Mouse (Mus musculus) brain, embryonic 14.5 days (tissue): ENCODE results near the gene H2-Ab1.

Experiments
- CTCF ChIP-seq: fragments of 200-500 bp; IDR thresholded peaks from 2 replicates; pipeline ENCODE4 v1.5.1; 2012; ENCODE audit warnings: inconsistent platforms, mild to moderate bottlenecking, moderate library complexity, borderline replicate concordance; ENCODE audit not compliant: insufficient read depth, insufficient read length; ENCODE audit errors: extremely low read depth
- POLR2A ChIP-seq: fragments of 200-500 bp; IDR thresholded peaks from 2 replicates; pipeline ENCODE4 v1.6.1; 2012; ENCODE audit warnings: mild to moderate bottlenecking, inconsistent platforms, borderline replicate concordance; ENCODE audit not compliant: poor library complexity, insufficient read depth, insufficient read length, severe bottlenecking; ENCODE audit errors: extremely low read depth

DNA sequence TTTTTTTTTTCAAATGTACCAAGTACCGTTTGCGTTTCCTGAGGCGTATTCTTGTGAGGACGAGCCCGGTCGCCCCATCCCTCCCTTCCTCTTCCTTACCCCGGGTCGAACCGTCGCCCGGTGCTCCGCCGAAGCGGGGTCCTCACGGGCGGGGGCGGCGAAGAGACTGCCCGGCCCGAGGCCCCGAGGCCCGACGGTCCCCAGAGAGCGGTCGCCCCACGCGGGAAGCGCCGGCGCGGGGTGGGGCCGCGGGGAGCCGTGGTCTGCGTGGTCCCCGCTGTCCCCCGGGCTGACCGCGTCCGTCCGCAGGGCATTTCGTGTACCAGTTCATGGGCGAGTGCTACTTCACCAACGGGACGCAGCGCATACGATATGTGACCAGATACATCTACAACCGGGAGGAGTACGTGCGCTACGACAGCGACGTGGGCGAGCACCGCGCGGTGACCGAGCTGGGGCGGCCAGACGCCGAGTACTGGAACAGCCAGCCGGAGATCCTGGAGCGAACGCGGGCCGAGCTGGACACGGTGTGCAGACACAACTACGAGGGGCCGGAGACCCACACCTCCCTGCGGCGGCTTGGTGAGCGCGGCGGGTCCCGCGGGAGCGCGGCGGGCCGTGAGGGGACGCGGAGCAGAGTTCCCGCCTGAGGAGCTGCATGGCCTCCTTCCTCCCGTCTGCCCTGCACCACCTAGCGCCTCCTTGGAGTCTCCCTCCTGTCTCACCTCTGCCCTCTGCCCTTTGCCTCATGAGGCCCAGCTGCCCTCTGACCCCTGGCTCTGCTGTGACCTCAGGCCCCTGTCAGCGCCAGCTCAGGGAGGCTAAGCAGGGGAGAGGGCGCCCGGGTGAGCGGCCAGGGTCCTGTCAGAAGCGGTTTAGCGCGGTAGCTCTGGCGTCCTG lies 7.2 kb downstream of the H2-Ab1 start:
- no peak for TF ChIP-seq CTCF
- TF ChIP-seq POLR2A, result no peak
